Mouse (Mus musculus): ENCODE measurements at regions not wholly inside any gene's neighbourhood (a gene's known extent, or its start where the extent isn't known, plus 50 kb on each side); places are given as distances from the start of the nearest gene placed in this dataset.

DNA sequence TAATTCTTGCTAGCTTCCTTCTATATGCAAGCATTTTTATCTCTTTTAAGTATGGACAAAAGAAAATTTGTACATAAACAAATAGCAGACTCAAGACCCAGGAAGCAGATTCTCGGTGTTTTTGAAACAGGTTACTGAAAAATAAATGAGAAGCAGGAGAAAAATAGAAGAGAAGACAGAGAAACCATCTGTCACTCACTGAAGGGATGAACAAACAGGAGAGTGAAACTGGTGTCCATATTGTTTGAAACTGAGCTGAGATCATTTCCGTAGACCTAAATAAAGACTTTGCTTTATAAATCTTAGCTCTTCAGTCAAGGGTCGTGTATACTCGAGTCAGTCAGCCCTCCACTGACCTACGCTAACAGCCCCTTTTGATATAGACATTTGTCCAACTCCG lies 251.4 kb downstream of the Ptprc start:
- Histone ChIP-seq H3K27me3 (ENCODE audit: control insufficient read depth, insufficient read depth, low read length) (no peaks in the 10 kb centered on the region), H3K27ac (no peak overlapping the region), H3K79me2 (replicated peaks; ENCODE audit: control insufficient read depth, insufficient read depth, low read length) (no peaks in the 10 kb centered on the region), H3K4me3 (no peak overlapping the region), H3K36me3 (ENCODE audit: control insufficient read depth, insufficient read depth, low read length) (peaks cover 3% of the 10 kb centered on the region), H3K9ac (ENCODE audit: low read depth, low read length) (no peak overlapping the region), H3K4me1 (ENCODE audit: control insufficient read depth, insufficient read depth, low read length) (peaks cover 5% of the 10 kb centered on the region)
- DNase-seq, result no peak
- TF ChIP-seq POLR2A (IDR thresholded peaks at IDR 0.05; ENCODE audit: insufficient read depth, low read depth, low read length) (no peak), CTCF (IDR thresholded peaks at IDR 0.05) (no peak), EP300 (IDR thresholded peaks at IDR 0.05; ENCODE audit: insufficient read depth, low read depth, low read length) (no peak)
- 81% methylated on average over 6 of the region's 6 CpGs for WGBS
- intact Hi-C loops (cut with DNase I), result no loop called here

- H3K36me3 ChIP-seq (ENCODE audit: control insufficient read depth, insufficient read depth, low read length), result peaks cover 3% of the 10 kb centered on the region
- no peaks in the 10 kb centered on the region for H3K79me2 ChIP-seq (replicated peaks; ENCODE audit: control insufficient read depth, insufficient read depth, low read length)
- no peaks in the 10 kb centered on the region for H3K27me3 ChIP-seq (ENCODE audit: control insufficient read depth, insufficient read depth, low read length)
- intact Hi-C loops (cut with DNase I), result no loop called here
- H3K4me3 ChIP-seq, result no peak overlapping the region
- H3K4me1 ChIP-seq (ENCODE audit: control insufficient read depth, insufficient read depth, low read length), result peaks cover 5% of the 10 kb centered on the region
- TF ChIP-seq CTCF (IDR thresholded peaks at IDR 0.05) (no peak), POLR2A (IDR thresholded peaks at IDR 0.05; ENCODE audit: insufficient read depth, low read depth, low read length) (no peak), EP300 (IDR thresholded peaks at IDR 0.05; ENCODE audit: insufficient read depth, low read depth, low read length) (no peak)
- 39% methylated on average over 2 of the region's 2 CpGs for WGBS
- DNase-seq, result no peak
- no peak overlapping the region for H3K9ac ChIP-seq (ENCODE audit: low read depth, low read length)
- H3K27ac ChIP-seq, result no peak overlapping the region
Observed at GRCm38 (mm10) chr1:137923705-137924104, 251.8 kb downstream of the Ptprc start.

- WGBS, result 78% methylated on average over 7 of the region's 7 CpGs
Observed at GRCm38 (mm10) chr1:137922769-137923168, 252.7 kb downstream of the Ptprc start.

DNA sequence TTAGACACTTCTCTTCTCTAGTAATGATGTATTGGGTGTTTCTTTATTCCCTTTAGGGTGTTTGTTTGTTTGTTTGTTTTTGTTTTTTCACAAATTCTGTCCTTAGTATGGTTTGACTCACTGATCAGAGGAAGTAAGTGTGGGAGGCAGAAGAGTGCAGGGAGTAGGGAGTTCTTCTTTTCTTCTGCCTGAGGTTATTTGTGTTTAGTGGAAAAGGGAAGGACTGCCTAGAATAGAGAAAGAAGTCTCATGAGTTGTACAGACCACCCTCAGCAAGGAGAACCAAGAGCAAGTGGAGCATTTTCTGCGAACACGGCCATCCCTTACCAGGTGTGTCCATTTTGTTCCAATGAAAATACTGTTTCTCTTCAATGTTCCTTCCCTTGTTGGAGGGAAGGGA lies 253.9 kb downstream of the Ptprc start:
- Histone ChIP-seq H3K27me3 (ENCODE audit: control insufficient read depth, insufficient read depth, low read length) (no peaks in the 10 kb centered on the region), H3K27ac (no peak overlapping the region), H3K4me3 (no peak overlapping the region), H3K4me1 (ENCODE audit: control insufficient read depth, insufficient read depth, low read length) (peaks cover 2% of the 10 kb centered on the region; the same call in 1 of the 2 replicates), H3K36me3 (ENCODE audit: control insufficient read depth, insufficient read depth, low read length) (peaks cover 3% of the 10 kb centered on the region), H3K79me2 (replicated peaks; ENCODE audit: control insufficient read depth, insufficient read depth, low read length) (no peaks in the 10 kb centered on the region), H3K9ac (ENCODE audit: low read depth, low read length) (no peak overlapping the region)
- DNase-seq, result no peak
- intact Hi-C loops (cut with DNase I), result no loop called here
- no peak for TF ChIP-seq EP300 (IDR thresholded peaks at IDR 0.05; ENCODE audit: insufficient read depth, low read depth, low read length)
- no peak for TF ChIP-seq POLR2A (IDR thresholded peaks at IDR 0.05; ENCODE audit: insufficient read depth, low read depth, low read length)
- TF ChIP-seq CTCF (IDR thresholded peaks at IDR 0.05), result no peak
- 84% methylated on average over 2 of the region's 2 CpGs for WGBS

More at GRCm38 (mm10) chr1:137922769-137923168, 252.7 kb downstream of the Ptprc start:
- no peaks in the 10 kb centered on the region for H3K27me3 ChIP-seq (ENCODE audit: control insufficient read depth, insufficient read depth, low read length)
- DNase-seq, result peak in 1 of 2 experiments; percentile 20
- H3K4me3 ChIP-seq, result no peak overlapping the region
- H3K27ac ChIP-seq, result no peak overlapping the region
- peaks cover 2% of the 10 kb centered on the region; the same call in 1 of the 2 replicates for H3K4me1 ChIP-seq (ENCODE audit: control insufficient read depth, insufficient read depth, low read length)
- TF ChIP-seq POLR2A (IDR thresholded peaks at IDR 0.05; ENCODE audit: insufficient read depth, low read depth, low read length) (no peak), EP300 (IDR thresholded peaks at IDR 0.05; ENCODE audit: insufficient read depth, low read depth, low read length) (no peak), CTCF (IDR thresholded peaks at IDR 0.05) (no peak)
- peaks cover 3% of the 10 kb centered on the region for H3K36me3 ChIP-seq (ENCODE audit: control insufficient read depth, insufficient read depth, low read length)
- intact Hi-C loops (cut with DNase I), result no loop called here
- H3K9ac ChIP-seq (ENCODE audit: low read depth, low read length), result no peak overlapping the region
- H3K79me2 ChIP-seq (replicated peaks; ENCODE audit: control insufficient read depth, insufficient read depth, low read length), result no peaks in the 10 kb centered on the region

- no peaks in the 10 kb centered on the region for H3K27me3 ChIP-seq (ENCODE audit: control insufficient read depth, insufficient read depth, low read length)
- no peak for DNase-seq
- no peak overlapping the region for H3K27ac ChIP-seq
- no peak overlapping the region for H3K9ac ChIP-seq (ENCODE audit: low read depth, low read length)
- H3K79me2 ChIP-seq (replicated peaks; ENCODE audit: control insufficient read depth, insufficient read depth, low read length), result no peaks in the 10 kb centered on the region; the same call in 1 of the 2 replicates
- no peaks in the 10 kb centered on the region; the same call in 1 of the 2 replicates for H3K4me1 ChIP-seq (ENCODE audit: control insufficient read depth, insufficient read depth, low read length)
- H3K4me3 ChIP-seq, result no peak overlapping the region
- no peaks in the 10 kb centered on the region for H3K36me3 ChIP-seq (ENCODE audit: control insufficient read depth, insufficient read depth, low read length)
- 77% methylated on average over 6 of the region's 6 CpGs for WGBS
- TF ChIP-seq EP300 (IDR thresholded peaks at IDR 0.05; ENCODE audit: insufficient read depth, low read depth, low read length) (no peak), CTCF (IDR thresholded peaks at IDR 0.05) (no peak), POLR2A (IDR thresholded peaks at IDR 0.05; ENCODE audit: insufficient read depth, low read depth, low read length) (no peak)
- intact Hi-C loops (cut with DNase I), result no loop called here
Observed at GRCm38 (mm10) chr1:137919739-137920563, 255.6 kb downstream of the Ptprc start.

DNA sequence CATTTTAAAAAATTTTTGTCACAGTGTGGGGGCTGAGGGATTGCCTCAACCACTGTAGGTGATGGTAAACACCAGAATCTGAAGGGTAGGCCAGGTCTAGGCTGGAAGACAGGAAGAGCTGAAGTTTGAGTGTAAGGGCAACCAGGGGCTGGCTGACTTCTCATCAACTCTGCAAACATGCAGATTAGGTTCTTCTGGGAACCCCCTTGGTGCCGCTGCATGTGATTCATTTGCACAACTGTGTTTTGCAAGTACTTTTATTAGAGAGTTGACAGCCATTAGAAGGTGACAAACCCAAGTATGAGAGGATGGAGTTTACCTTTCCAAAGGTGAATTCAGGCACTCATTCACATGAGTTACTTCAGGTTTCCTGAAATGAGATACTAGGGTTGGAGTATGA lies 258.1 kb downstream of the Ptprc start:
- intact Hi-C loops (cut with DNase I), result no loop called here
- Histone ChIP-seq H3K27me3 (ENCODE audit: control insufficient read depth, insufficient read depth, low read length) (no peaks in the 10 kb centered on the region), H3K27ac (no peak overlapping the region), H3K4me1 (ENCODE audit: control insufficient read depth, insufficient read depth, low read length) (no peaks in the 10 kb centered on the region; the same call in 1 of the 2 replicates), H3K36me3 (ENCODE audit: control insufficient read depth, insufficient read depth, low read length) (no peaks in the 10 kb centered on the region), H3K9ac (ENCODE audit: low read depth, low read length) (no peak overlapping the region), H3K4me3 (no peak overlapping the region), H3K79me2 (replicated peaks; ENCODE audit: control insufficient read depth, insufficient read depth, low read length) (no peaks in the 10 kb centered on the region; the same call in 1 of the 2 replicates)
- DNase-seq, result no peak
- WGBS, result 92% methylated on average over 1 of the region's 1 CpGs
- TF ChIP-seq EP300 (IDR thresholded peaks at IDR 0.05; ENCODE audit: insufficient read depth, low read depth, low read length) (no peak), POLR2A (IDR thresholded peaks at IDR 0.05; ENCODE audit: insufficient read depth, low read depth, low read length) (no peak)
